In the genomic region with DNA sequence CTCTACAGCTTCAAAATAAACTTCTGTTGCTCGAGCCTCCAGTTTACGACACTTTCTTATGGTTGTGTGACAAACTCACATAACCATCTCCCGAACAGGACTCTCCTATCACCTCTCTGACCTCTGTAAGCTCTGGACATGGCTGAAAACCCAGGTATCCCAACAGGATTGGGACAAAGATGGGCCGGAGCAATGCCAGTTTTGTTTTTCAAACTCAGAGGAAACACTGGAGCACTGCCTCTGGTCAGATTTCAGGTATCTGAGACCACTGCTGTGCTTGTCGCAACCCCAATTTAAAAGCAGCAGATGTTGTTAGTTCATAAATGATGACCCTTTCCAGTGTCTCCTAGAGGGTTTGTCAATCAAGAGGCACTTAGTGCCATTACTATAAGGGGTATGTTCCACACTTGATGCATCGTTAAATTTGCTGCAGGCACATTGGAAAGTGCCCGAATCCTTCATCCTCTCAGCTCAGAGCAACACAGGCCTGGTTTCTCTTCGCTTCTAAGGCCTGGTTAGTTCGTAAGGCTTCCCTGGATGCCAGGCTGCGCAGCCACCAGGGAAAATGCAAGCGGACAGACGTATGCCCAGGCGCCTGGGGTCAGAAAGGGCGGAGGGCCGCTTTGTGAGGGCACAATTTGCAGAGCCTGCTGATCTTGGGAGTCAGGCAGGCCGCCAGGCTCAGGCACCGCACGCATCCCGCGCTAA, we compare ENCODE assay signal across 8 mouse cellular contexts. TPM values are rescaled to one million over a fixed set of nuclear protein-coding genes. Genes with fewer than 3 reads are reported as not detected.
DNase-seq lines count a peak whose midpoint lies in the region; ATAC-seq and TF ChIP-seq lines count a peak whose summit lies in the region.

No protein-coding gene starts in this region.

- TF ChIP-seq POLR2A in small intestine, adult 2 months (IDR thresholded peaks at IDR 0.05; ENCODE audit: low read depth, low read length), result no peak

- peak; percentile 18; the same call in 1 of the 2 replicates for TF ChIP-seq CTCF in small intestine, adult 2 months (IDR thresholded peaks at IDR 0.05; ENCODE audit: extremely low read depth, insufficient read length, insufficient replicate concordance, low read depth, low read length)

- WGBS in neural tube, embryonic 11.5 days, result 23% methylated on average over 20 of the region's 20 CpGs
- 24% methylated on average over 20 of the region's 20 CpGs for WGBS in limb, embryonic 10.5 days
- 20% methylated on average over 20 of the region's 20 CpGs for WGBS in small intestine, adult 2 months

- peak overlapping the region; percentile 89 for H3K4me2 ChIP-seq in neural tube, embryonic 11.5 days (ENCODE audit: low read depth)

- no peaks in the 10 kb centered on the region for H3K36me3 ChIP-seq in neural tube, embryonic 11.5 days (ENCODE audit: control insufficient read depth, insufficient read depth, low read length)
- peaks cover 15% of the 10 kb centered on the region for H3K36me3 ChIP-seq in limb, embryonic 10.5 days
- peaks cover 15% of the 10 kb centered on the region for H3K36me3 ChIP-seq in small intestine, adult 2 months (ENCODE audit: control insufficient read depth, insufficient read depth, low read length)

- peak; percentile 11 for DNase-seq in cerebellum, adult 11 months
- DNase-seq in cerebellum, postnatal 4 days (ENCODE audit: low spot score in 2 of 2), result no peak
- DNase-seq in neural tube, embryonic 11.5 days (ENCODE audit: low spot score), result no peak
- no peak for DNase-seq in neural tube, embryonic 10.5 days (ENCODE audit: extremely low spot score, low spot score)
- no peak for DNase-seq in limb, embryonic 10.5 days (ENCODE audit: low spot score)
- DNase-seq in B cell, adult 2 months, result no peak

- H3K9ac ChIP-seq in neural tube, embryonic 11.5 days (ENCODE audit: low read length), result peak overlapping the region; percentile 93

- peak overlapping the region; percentile 61 for H3K27ac ChIP-seq in neural tube, embryonic 11.5 days (ENCODE audit: low read depth, low read length)
- H3K27ac ChIP-seq in limb, embryonic 10.5 days, result peak overlapping the region; percentile 97
- peak overlapping the region; percentile 77 for H3K27ac ChIP-seq in small intestine, adult 2 months (ENCODE audit: insufficient read depth, low read depth, low read length)

- H3K4me3 ChIP-seq in neural tube, embryonic 11.5 days (ENCODE audit: low read depth, low read length), result peak overlapping the region; percentile 85
- peak overlapping the region; percentile 88 for H3K4me3 ChIP-seq in limb, embryonic 10.5 days
- peak overlapping the region; percentile 80 for H3K4me3 ChIP-seq in small intestine, adult 2 months (ENCODE audit: low read depth, low read length)

- H3K9me3 ChIP-seq in neural tube, embryonic 11.5 days (ENCODE audit: control insufficient read depth, low read length), result no peaks in the 10 kb centered on the region
- H3K9me3 ChIP-seq in limb, embryonic 10.5 days (replicated peaks), result no peaks in the 10 kb centered on the region

- no peak; the same call in 1 of the 2 replicates for ATAC-seq in neural tube, embryonic 11.5 days (ENCODE audit: insufficient read depth, low FRiP score, low TSS enrichment)
- no peak for ATAC-seq in granulocyte monocyte progenitor cell, adult 5-6 weeks (replicated peaks; ENCODE audit: poor library complexity, severe bottlenecking)

- H3K4me1 ChIP-seq in neural tube, embryonic 11.5 days (ENCODE audit: control insufficient read depth, insufficient read depth, low read length), result peaks cover 11% of the 10 kb centered on the region
- H3K4me1 ChIP-seq in limb, embryonic 10.5 days, result peaks cover 19% of the 10 kb centered on the region
- peaks cover 5% of the 10 kb centered on the region; the same call in 1 of the 2 replicates for H3K4me1 ChIP-seq in small intestine, adult 2 months (ENCODE audit: control insufficient read depth, insufficient read depth, insufficient read length, low read length)

- H3K27me3 ChIP-seq in neural tube, embryonic 11.5 days (ENCODE audit: control insufficient read depth, insufficient read depth, low read length), result no peaks in the 10 kb centered on the region
- no peaks in the 10 kb centered on the region for H3K27me3 ChIP-seq in limb, embryonic 10.5 days (ENCODE audit: low read depth, poor library complexity, severe bottlenecking)
- H3K27me3 ChIP-seq in small intestine, adult 2 months (ENCODE audit: control insufficient read depth, insufficient read depth, low read length), result no peaks in the 10 kb centered on the region

RNA-seq across cellular contexts. Expression of gene Herpud1, which starts 0.6 kb away (rescaled TPM):
- polyA plus RNA-seq in neural tube, embryonic 11.5 days (2014; fragmentation: Nextera tagmentation; extraction: Ambion mirVana), result 58.4 and 59.3 TPM in 2 replicates
- polyA plus RNA-seq in limb, embryonic 10.5 days (2016; fragmentation: Nextera tagmentation; extraction: Ambion mirVana), result 52.4 and 54.0 TPM in 2 replicates
- 302 and 331 TPM in 2 replicates for polyA plus RNA-seq in small intestine, adult 2 months (2012; rRNA removed)
- 81.6 and 83.0 TPM in 2 replicates for total RNA-seq in granulocyte monocyte progenitor cell, adult 5-6 weeks (2014; fragmentation: Nextera tagmentation)
- 80.3 and 95.4 TPM in 2 replicates for total RNA-seq in granulocyte monocyte progenitor cell, adult 5-6 weeks (2017)

RNA-seq across cellular contexts. Expression of gene Nlrc5, which starts 48.5 kb away (rescaled TPM):
- polyA plus RNA-seq in neural tube, embryonic 11.5 days (2014; fragmentation: Nextera tagmentation; extraction: Ambion mirVana), result 0.05 TPM in 1 of 2 replicates, not detected in the other
- not detected in 2 replicates for polyA plus RNA-seq in limb, embryonic 10.5 days (2016; fragmentation: Nextera tagmentation; extraction: Ambion mirVana)
- polyA plus RNA-seq in small intestine, adult 2 months (2012; rRNA removed), result 3.4 and 7.4 TPM in 2 replicates
- total RNA-seq in granulocyte monocyte progenitor cell, adult 5-6 weeks (2014; fragmentation: Nextera tagmentation), result 35.8 and 43.0 TPM in 2 replicates
- total RNA-seq in granulocyte monocyte progenitor cell, adult 5-6 weeks (2017), result 19.3 and 19.4 TPM in 2 replicates

RNA-seq across cellular contexts. Expression of gene Slc12a3, which starts 56.7 kb away (rescaled TPM):
- polyA plus RNA-seq in neural tube, embryonic 11.5 days (2014; fragmentation: Nextera tagmentation; extraction: Ambion mirVana), result not detected in 2 replicates
- polyA plus RNA-seq in limb, embryonic 10.5 days (2016; fragmentation: Nextera tagmentation; extraction: Ambion mirVana), result not detected in 2 replicates
- 0.06 and 0.22 TPM in 2 replicates for polyA plus RNA-seq in small intestine, adult 2 months (2012; rRNA removed)
- total RNA-seq in granulocyte monocyte progenitor cell, adult 5-6 weeks (2014; fragmentation: Nextera tagmentation), result not detected in 2 replicates
- total RNA-seq in granulocyte monocyte progenitor cell, adult 5-6 weeks (2017), result 0.26 TPM in 1 of 2 replicates, not detected in the other
